Mouse (Mus musculus) regulatory T cell (primary cell): ENCODE data around the gene Itgb3bp.

ENCODE experiments used
- in situ Hi-C: fragments of 300-600 bp; cut with MboI, MseI; formaldehyde crosslinking; loops from one replicate; pipeline ENCODE4 v1.15.1; 2025; ENCODE audit warnings: high pct_unique_total_duplicates

Itgb3bp gene

GRCm38 (mm10) chr4:99936278-99936677, 6.7 kb upstream of the Itgb3bp start:
- in situ Hi-C loops = loop anchor here (25.0 kb wide), 1 partner anchor 1024 kb away; the partner anchor contains the start of gene Usp1

GRCm38 (mm10) chr4:99934859-99935258, 5.2 kb upstream of the Itgb3bp start:
- in situ Hi-C loops = loop anchor here (25.0 kb wide), 1 partner anchor 1023 kb away; the partner anchor contains the start of gene Usp1

- in situ Hi-C loops = loop anchor here (25.0 kb wide), 1 partner anchor 1020 kb away; the partner anchor contains the start of gene Usp1
These were observed 2.2 kb upstream of the Itgb3bp start for GRCm38 (mm10) chr4:99931807-99932206.

- in situ Hi-C loops = loop anchor here (25.0 kb wide), 1 partner anchor 1019 kb away; the partner anchor contains the start of gene Usp1
These were observed 1.6 kb upstream of the Itgb3bp start for GRCm38 (mm10) chr4:99931240-99931580.

GRCm38 (mm10) chr4:99930518-99931239, 1.1 kb upstream of the Itgb3bp start:
- in situ Hi-C loops = loop anchor here (25.0 kb wide), 1 partner anchor 1018 kb away; the partner anchor contains the start of gene Usp1

GRCm38 (mm10) chr4:99929149-99929612, 432 bp downstream of the Itgb3bp start, which contains the start of gene Pgm1:
Pgm1 (plus strand) TSS chr4:99929414.
- in situ Hi-C loops = loop anchor here (5.0 to 25.0 kb wide), 2 partner anchors 97 to 1017 kb away; partner anchors contain the start of gene Usp1

GRCm38 (mm10) chr4:99928521-99928920, 1.1 kb downstream of the Itgb3bp start:
- in situ Hi-C loops = loop anchor here (5.0 to 25.0 kb wide), 2 partner anchors 96 to 1016 kb away; partner anchors contain the start of gene Usp1

GRCm38 (mm10) chr4:99926380-99926779, 3.2 kb downstream of the Itgb3bp start:
- in situ Hi-C loops = loop anchor here (5.0 to 25.0 kb wide), 2 partner anchors 94 to 1014 kb away; partner anchors contain the start of gene Usp1

GRCm38 (mm10) chr4:99913894-99914451, 15.6 kb downstream of the Itgb3bp start:
- in situ Hi-C loops = no loop called here

GRCm38 (mm10) chr4:99882405-99882804, 47.2 kb downstream of the Itgb3bp start:
- in situ Hi-C loops = no loop called here

GRCm38 (mm10) chr4:99881882-99882281, 47.7 kb downstream of the Itgb3bp start:
- in situ Hi-C loops = no loop called here

GRCm38 (mm10) chr4:99829094-99830073, 100.2 kb downstream of the Itgb3bp start, which contains the start of gene Efcab7:
Efcab7 (plus strand) TSS chr4:99829198.
- in situ Hi-C loops = loop anchor here (5.0 kb wide), 2 partner anchors 98 to 177 kb away; partner anchors contain the start of genes Itgb3bp and Pgm1

GRCm38 (mm10) chr4:99828739-99829093, 100.9 kb downstream of the Itgb3bp start:
- in situ Hi-C loops = loop anchor here (5.0 kb wide), 1 partner anchor 176 kb away; no protein-coding TSS in a partner anchor

- in situ Hi-C loops = loop anchor here (5.0 kb wide), 1 partner anchor 176 kb away; no protein-coding TSS in a partner anchor
These were observed 101.3 kb downstream of the Itgb3bp start for GRCm38 (mm10) chr4:99828337-99828736.

- in situ Hi-C loops = no loop called here
These were observed 112.7 kb downstream of the Itgb3bp start for GRCm38 (mm10) chr4:99816697-99817460.

- in situ Hi-C loops = no loop called here
These were observed 137.2 kb downstream of the Itgb3bp start for GRCm38 (mm10) chr4:99792365-99792764.

- in situ Hi-C loops = no loop called here
These were observed 156.6 kb downstream of the Itgb3bp start for GRCm38 (mm10) chr4:99773041-99773440.

GRCm38 (mm10) chr4:99770555-99770954, 159.1 kb downstream of the Itgb3bp start:
- in situ Hi-C loops = no loop called here

GRCm38 (mm10) chr4:99766753-99767152, 162.9 kb downstream of the Itgb3bp start:
- in situ Hi-C loops = no loop called here

GRCm38 (mm10) chr4:99766303-99766702, 163.3 kb downstream of the Itgb3bp start:
- in situ Hi-C loops = no loop called here
